Mouse (Mus musculus): Measurements from ENCODE around the gene Klhl3. TPM values are rescaled to one million over a fixed set of nuclear protein-coding genes. Genes with fewer than 3 reads are reported as not detected.

Klhl3 gene
- total and polyA plus RNA-seq, 3 experiments = 2.1 to 4.3 (median 2.7) TPM

DNA sequence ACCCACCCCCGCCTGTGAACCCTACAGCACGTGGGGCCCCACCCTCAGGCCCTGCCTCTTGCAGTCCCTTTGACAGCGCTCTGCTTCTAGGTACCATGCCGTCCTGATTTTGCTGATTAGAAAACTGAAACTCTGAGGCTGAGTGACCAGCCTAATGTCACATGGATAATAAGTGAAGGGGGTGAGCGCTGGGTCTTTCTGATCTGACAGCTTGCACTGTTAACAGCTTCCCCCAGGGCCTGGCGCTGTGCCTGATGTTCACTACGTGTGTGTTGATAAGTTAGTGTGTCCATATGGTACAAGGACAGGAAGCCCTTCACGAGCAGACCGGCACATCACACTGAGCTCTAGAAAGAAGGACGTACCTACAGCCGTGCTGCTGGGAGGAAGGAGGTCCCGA, 130.1 kb downstream of the Klhl3 start:
- TF ChIP-seq EP300 (IDR thresholded peaks at IDR 0.05; ENCODE audit: insufficient read depth, low read depth, low read length) = no peak
- no peak for TF ChIP-seq POLR2A (IDR thresholded peaks at IDR 0.05; ENCODE audit: insufficient read depth, low read depth, low read length)
- no peak for TF ChIP-seq CTCF (IDR thresholded peaks at IDR 0.05)
- 11% methylated on average over 12 of the region's 12 CpGs for WGBS
- no peak overlapping the region for H3K27ac ChIP-seq
- no peak overlapping the region for H3K4me3 ChIP-seq
- intact Hi-C loops (cut with DNase I) = no loop called here
- no peak for DNase-seq
- H3K79me2 ChIP-seq (replicated peaks; ENCODE audit: control insufficient read depth, insufficient read depth, low read length) = no peaks in the 10 kb centered on the region
- H3K4me1 ChIP-seq (ENCODE audit: control insufficient read depth, insufficient read depth, low read length) = no peaks in the 10 kb centered on the region; the same call in 1 of the 2 replicates
- no peaks in the 10 kb centered on the region for H3K27me3 ChIP-seq (ENCODE audit: control insufficient read depth, insufficient read depth, low read length)
- H3K36me3 ChIP-seq (ENCODE audit: control insufficient read depth, insufficient read depth, low read length) = no peaks in the 10 kb centered on the region
- no peak overlapping the region for H3K9ac ChIP-seq (ENCODE audit: low read depth, low read length)

DNA sequence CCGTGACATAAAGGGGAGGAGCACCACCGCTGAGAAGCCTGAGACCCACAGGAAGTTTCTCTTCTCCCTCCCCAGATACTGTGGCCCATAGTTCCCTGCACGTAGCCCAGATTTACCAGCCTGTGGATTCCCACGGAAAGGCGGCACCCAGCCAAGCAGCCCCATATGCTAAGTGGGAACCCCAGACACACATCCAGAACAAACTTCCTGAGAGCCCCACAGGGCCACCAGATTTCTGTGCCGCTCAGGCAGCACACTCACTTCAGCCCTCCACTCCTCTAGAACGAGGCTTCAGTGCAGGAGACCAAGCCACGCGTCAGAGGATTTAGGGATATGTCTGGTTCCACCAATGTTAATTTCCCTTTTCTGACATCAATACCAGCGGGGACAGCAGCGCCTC, 130.5 kb downstream of the Klhl3 start:
- Histone ChIP-seq H3K9ac (ENCODE audit: low read depth, low read length) (no peak overlapping the region), H3K4me1 (ENCODE audit: control insufficient read depth, insufficient read depth, low read length) (no peaks in the 10 kb centered on the region; the same call in 1 of the 2 replicates)
- 35% methylated on average over 11 of the region's 11 CpGs for WGBS

DNA sequence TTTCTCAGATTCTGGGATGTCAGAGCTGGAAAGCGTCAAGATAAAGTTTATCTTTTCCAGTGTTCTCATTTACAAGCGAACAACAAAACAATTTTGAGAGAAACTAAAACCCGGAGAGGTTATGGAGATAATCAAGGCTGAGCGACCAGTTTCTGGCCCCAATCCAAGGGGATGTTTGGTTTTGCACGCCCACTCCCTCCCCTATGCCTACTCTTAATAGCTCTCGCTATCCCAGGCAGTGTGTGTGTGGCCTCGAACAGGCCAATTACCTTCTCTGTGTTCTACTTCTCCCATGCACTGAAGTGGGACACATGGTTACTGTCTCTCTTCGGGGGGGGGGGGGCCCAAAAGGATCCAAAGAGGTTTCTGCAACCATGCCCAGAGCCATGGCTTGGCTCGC, 132.7 kb downstream of the Klhl3 start:
- no peak overlapping the region for H3K9ac ChIP-seq (ENCODE audit: low read depth, low read length)
- no peaks in the 10 kb centered on the region for H3K36me3 ChIP-seq (ENCODE audit: control insufficient read depth, insufficient read depth, low read length)
- no peaks in the 10 kb centered on the region for H3K27me3 ChIP-seq (ENCODE audit: control insufficient read depth, insufficient read depth, low read length)
- H3K4me1 ChIP-seq (ENCODE audit: control insufficient read depth, insufficient read depth, low read length) = no peaks in the 10 kb centered on the region; the same call in 1 of the 2 replicates
- WGBS = 23% methylated on average over 9 of the region's 9 CpGs
- DNase-seq = no peak
- H3K79me2 ChIP-seq (replicated peaks; ENCODE audit: control insufficient read depth, insufficient read depth, low read length) = no peaks in the 10 kb centered on the region
- H3K27ac ChIP-seq = no peak overlapping the region
- no peak overlapping the region for H3K4me3 ChIP-seq
- TF ChIP-seq EP300 (IDR thresholded peaks at IDR 0.05; ENCODE audit: insufficient read depth, low read depth, low read length) (no peak), CTCF (IDR thresholded peaks at IDR 0.05) (no peak), POLR2A (IDR thresholded peaks at IDR 0.05; ENCODE audit: insufficient read depth, low read depth, low read length) (no peak)
- intact Hi-C loops (cut with DNase I) = no loop called here

More for the DNA sequence above, 130.5 kb downstream of the Klhl3 start:
- no peak for DNase-seq
- no peaks in the 10 kb centered on the region for H3K27me3 ChIP-seq (ENCODE audit: control insufficient read depth, insufficient read depth, low read length)
- H3K27ac ChIP-seq = no peak overlapping the region
- H3K4me3 ChIP-seq = no peak overlapping the region
- H3K79me2 ChIP-seq (replicated peaks; ENCODE audit: control insufficient read depth, insufficient read depth, low read length) = no peaks in the 10 kb centered on the region
- H3K36me3 ChIP-seq (ENCODE audit: control insufficient read depth, insufficient read depth, low read length) = no peaks in the 10 kb centered on the region
- no peak for TF ChIP-seq CTCF (IDR thresholded peaks at IDR 0.05)
- no peak for TF ChIP-seq EP300 (IDR thresholded peaks at IDR 0.05; ENCODE audit: insufficient read depth, low read depth, low read length)
- no peak for TF ChIP-seq POLR2A (IDR thresholded peaks at IDR 0.05; ENCODE audit: insufficient read depth, low read depth, low read length)
- intact Hi-C loops (cut with DNase I) = no loop called here

DNA sequence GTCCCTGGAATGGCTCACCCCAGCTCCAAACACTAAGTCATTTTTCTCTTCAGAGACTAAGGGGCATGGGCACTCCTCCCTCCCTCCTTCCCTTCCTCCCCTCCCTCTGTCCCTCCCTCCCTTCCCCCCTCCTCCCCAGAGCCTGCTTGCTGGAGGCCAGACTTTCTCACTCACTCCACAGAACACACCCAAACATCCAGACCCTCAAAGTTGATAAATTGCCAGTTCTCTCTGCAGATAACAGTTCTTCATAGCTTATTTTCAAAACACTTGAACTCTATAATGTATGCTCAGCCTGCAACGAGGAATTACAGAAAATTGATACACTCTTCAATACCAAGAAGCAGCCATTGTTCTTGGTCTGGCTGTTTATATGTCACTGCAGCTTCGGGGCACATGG, 133.3 kb downstream of the Klhl3 start:
- no peaks in the 10 kb centered on the region for H3K27me3 ChIP-seq (ENCODE audit: control insufficient read depth, insufficient read depth, low read length)
- no peak for DNase-seq
- no peak overlapping the region for H3K27ac ChIP-seq
- 38% methylated on average over 2 of the region's 2 CpGs for WGBS
- H3K4me3 ChIP-seq = no peak overlapping the region
- H3K36me3 ChIP-seq (ENCODE audit: control insufficient read depth, insufficient read depth, low read length) = no peaks in the 10 kb centered on the region
- H3K79me2 ChIP-seq (replicated peaks; ENCODE audit: control insufficient read depth, insufficient read depth, low read length) = no peaks in the 10 kb centered on the region
- intact Hi-C loops (cut with DNase I) = no loop called here
- no peaks in the 10 kb centered on the region; the same call in 1 of the 2 replicates for H3K4me1 ChIP-seq (ENCODE audit: control insufficient read depth, insufficient read depth, low read length)
- TF ChIP-seq POLR2A (IDR thresholded peaks at IDR 0.05; ENCODE audit: insufficient read depth, low read depth, low read length) (no peak), EP300 (IDR thresholded peaks at IDR 0.05; ENCODE audit: insufficient read depth, low read depth, low read length) (no peak), CTCF (IDR thresholded peaks at IDR 0.05) (no peak)
- no peak overlapping the region for H3K9ac ChIP-seq (ENCODE audit: low read depth, low read length)

DNA sequence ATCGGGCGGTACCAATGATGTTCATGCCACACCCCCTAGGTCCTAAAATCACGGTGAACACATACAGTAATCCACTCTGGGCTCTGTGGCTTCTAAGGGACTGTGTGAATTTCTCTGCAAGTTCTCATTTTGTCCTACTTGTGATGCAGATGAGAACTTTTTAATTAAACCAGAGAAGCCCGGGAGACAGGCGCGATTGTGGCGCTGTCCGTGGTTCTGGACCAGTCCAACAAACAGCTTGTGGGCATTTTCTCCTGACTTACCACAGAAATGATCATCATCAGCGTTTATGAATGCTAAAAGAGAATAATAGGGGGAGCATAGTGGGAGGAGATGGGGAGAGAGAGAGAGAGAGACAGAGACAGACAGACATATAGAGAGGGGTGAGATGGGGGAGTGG, 134.5 kb downstream of the Klhl3 start:
- Histone ChIP-seq H3K4me1 (ENCODE audit: control insufficient read depth, insufficient read depth, low read length) (no peaks in the 10 kb centered on the region; the same call in 1 of the 2 replicates), H3K4me3 (no peak overlapping the region), H3K27ac (no peak overlapping the region), H3K27me3 (ENCODE audit: control insufficient read depth, insufficient read depth, low read length) (no peaks in the 10 kb centered on the region), H3K9ac (ENCODE audit: low read depth, low read length) (no peak overlapping the region), H3K79me2 (replicated peaks; ENCODE audit: control insufficient read depth, insufficient read depth, low read length) (no peaks in the 10 kb centered on the region), H3K36me3 (ENCODE audit: control insufficient read depth, insufficient read depth, low read length) (no peaks in the 10 kb centered on the region)
- intact Hi-C loops (cut with DNase I) = no loop called here
- no peak for DNase-seq
- TF ChIP-seq POLR2A (IDR thresholded peaks at IDR 0.05; ENCODE audit: insufficient read depth, low read depth, low read length) (no peak), EP300 (IDR thresholded peaks at IDR 0.05; ENCODE audit: insufficient read depth, low read depth, low read length) (no peak), CTCF (IDR thresholded peaks at IDR 0.05) (no peak)
- WGBS = 21% methylated on average over 9 of the region's 9 CpGs

DNA sequence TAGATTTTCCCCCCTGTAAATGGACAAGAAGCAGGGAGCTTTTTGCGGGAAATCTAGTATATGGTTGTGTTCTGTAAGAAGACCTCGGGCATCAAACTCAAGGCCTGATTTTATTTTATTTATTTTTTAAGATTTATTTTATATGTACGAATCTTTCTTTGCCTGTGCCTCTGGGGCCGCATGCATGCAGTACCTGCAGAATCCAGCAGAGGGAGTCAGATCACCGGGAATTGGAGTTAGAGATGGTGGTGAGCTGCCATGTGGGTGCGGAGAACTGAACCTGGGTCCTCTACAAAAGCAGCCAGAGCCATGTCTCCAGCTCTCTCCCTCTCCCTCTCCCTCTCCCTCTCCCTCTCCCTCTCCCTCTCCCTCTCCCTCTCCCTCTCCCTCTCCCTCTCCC, 135.7 kb downstream of the Klhl3 start:
- no peak overlapping the region for H3K27ac ChIP-seq
- WGBS = 85% methylated on average over 6 of the region's 6 CpGs
- no peak for DNase-seq
- TF ChIP-seq POLR2A (IDR thresholded peaks at IDR 0.05; ENCODE audit: insufficient read depth, low read depth, low read length) (no peak), EP300 (IDR thresholded peaks at IDR 0.05; ENCODE audit: insufficient read depth, low read depth, low read length) (no peak), CTCF (IDR thresholded peaks at IDR 0.05) (peak; percentile 43)
- no peaks in the 10 kb centered on the region for H3K27me3 ChIP-seq (ENCODE audit: control insufficient read depth, insufficient read depth, low read length)
- H3K4me3 ChIP-seq = no peak overlapping the region
- intact Hi-C loops (cut with DNase I) = no loop called here
- H3K79me2 ChIP-seq (replicated peaks; ENCODE audit: control insufficient read depth, insufficient read depth, low read length) = no peaks in the 10 kb centered on the region
- H3K36me3 ChIP-seq (ENCODE audit: control insufficient read depth, insufficient read depth, low read length) = no peaks in the 10 kb centered on the region
- H3K9ac ChIP-seq (ENCODE audit: low read depth, low read length) = no peak overlapping the region
- H3K4me1 ChIP-seq (ENCODE audit: control insufficient read depth, insufficient read depth, low read length) = no peaks in the 10 kb centered on the region

Measured in heart, adult 2 months (tissue).